Mouse (Mus musculus): ENCODE measurements at regions not wholly inside any gene's neighbourhood (a gene's known extent, or its start where the extent isn't known, plus 50 kb on each side); places are given as distances from the start of the nearest gene placed in this dataset.

- TF ChIP-seq MAFK (IDR thresholded peaks at IDR 0.05; ENCODE audit: insufficient read depth, low read depth, low read length), result no peak
- TF ChIP-seq HCFC1 (IDR thresholded peaks at IDR 0.05; ENCODE audit: borderline replicate concordance, insufficient read depth, low read length), result no peak
Observed at GRCm38 (mm10) chr10:23671494-23671893, 115.6 kb downstream of the Rps12 start.

All from ES-E14 (cell line).